Mouse (Mus musculus): ENCODE measurements at regions not wholly inside any gene's neighbourhood (a gene's known extent, or its start where the extent isn't known, plus 50 kb on each side); places are given as distances from the start of the nearest gene placed in this dataset.

DNA sequence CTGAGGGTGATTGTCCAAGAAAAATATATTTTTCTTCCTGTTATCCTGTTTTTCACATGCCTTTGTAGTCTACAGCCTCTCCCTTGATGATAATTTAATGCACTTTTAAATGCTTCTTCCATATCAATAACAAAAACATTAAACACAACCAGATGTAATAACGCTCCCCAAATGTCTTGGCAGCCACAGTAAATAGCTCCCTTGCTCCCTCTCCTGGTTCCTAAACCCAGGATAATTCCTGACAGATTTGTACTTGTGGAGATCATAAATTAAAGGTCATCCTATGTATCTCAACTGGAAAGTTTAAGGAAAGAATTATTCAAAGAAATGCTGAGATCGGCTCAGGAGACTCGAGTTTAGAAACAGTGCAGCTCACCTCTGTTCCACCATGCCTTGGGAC lies 306.6 kb downstream of the Arl4a start:
- in situ Hi-C loops (cut with MboI, MseI), result no loop called here

DNA sequence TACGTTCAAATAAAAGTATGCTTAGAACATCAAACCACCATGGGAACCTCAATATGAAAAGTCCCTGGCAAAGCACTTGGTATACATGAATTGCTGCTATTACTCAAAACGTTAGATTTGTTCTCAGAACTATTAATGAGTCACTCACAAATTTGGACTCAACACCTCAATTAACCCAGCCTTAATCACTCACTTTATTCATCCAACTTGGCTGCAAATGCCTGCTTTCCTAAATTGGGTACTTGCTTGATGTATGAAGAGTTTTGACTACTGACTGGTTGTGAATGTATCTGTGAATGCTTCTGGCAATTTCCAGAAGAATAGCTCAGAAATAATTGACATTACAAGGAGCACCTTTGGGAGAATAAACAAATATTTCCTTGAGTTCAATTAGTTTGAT lies 308.6 kb downstream of the Arl4a start:
- in situ Hi-C loops (cut with MboI, MseI), result no loop called here

DNA sequence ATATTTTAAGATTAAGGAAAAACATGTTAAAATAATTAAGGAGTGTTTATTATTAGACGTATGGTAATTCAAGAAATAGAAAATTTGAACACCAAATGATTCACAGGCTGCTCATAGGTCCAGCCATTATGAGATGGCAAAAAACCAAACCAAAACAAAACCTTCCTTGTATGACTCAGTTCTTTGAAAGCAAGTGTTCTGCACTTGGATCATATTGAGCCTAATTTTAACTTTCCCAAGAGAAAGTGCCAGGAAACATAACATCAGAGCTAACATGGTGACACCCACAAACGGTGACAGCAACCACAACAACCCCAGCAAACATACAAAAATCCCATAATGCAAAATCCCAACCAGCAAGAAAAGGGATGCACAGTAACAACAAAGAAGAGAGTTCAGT lies 313.7 kb downstream of the Arl4a start:
- in situ Hi-C loops (cut with MboI, MseI), result no loop called here

DNA sequence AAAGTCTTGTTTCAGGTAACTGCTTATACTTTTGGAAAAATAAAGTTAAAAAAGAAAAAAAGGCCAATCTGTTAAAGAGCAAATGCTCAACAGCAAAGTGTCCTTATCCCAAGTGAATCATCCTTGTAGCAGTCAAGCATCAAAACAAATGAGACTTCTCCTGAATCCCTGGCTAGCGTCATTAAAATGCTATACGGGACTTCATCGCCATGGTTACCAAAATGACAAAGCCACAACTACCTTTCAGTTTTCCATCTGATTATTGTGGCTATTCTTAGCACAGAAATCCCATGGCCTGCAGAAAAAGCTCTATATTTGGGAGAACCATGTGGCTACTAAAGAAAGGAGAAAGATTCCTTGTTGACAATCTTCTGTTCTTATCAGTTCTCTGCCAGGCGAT lies 322.7 kb downstream of the Arl4a start:
- in situ Hi-C loops (cut with MboI, MseI), result no loop called here

DNA sequence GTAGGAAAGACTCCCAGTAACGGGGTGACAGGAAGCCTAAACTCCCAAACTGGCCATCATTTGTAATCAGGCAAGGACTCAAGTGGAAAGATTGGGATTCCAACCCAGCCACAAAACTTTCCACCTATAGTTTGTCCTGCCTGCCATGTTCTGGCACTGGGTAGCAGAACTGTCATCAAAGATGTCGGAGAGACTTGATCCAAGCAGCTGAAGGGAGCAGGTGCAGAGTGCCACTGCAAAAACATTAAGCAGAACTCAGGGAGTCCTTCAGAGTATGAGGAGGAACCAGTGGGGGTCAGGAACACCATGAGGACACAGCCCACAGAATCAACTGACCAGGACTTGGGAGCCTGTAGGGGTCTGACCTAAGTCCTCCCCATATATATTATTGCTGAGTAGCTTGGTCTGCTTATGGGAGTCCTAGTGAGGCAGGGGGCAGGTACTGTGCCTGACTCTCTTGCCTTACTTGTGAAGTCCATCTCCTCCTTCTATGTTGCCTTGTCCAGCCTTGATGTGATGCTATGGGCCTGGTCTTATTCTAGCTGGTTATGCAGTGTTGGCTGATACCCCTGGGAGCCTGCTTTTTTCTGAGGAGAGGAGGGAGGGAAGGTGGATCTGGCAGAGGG lies 323.5 kb downstream of the Arl4a start:
- in situ Hi-C loops (cut with MboI, MseI), result no loop called here

DNA sequence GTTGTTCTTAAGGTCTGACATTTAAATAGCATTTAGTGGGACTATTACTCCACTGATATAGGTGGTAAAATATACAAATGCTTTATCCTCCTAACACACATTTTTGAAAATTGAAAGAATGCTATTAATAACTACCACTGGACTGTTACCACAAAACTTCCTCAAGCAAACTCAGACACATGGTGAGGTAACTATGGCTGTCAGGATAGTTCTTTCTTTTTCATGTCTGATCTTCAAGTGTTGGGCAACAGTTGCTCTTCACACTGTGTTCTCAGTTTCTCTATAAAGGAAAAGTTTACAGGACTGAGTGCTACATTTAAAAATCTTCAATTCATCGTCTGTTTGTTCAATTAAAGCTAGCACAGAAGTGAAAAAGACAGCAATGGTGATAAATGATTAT lies 326.0 kb downstream of the Arl4a start:
- in situ Hi-C loops (cut with MboI, MseI), result no loop called here

DNA sequence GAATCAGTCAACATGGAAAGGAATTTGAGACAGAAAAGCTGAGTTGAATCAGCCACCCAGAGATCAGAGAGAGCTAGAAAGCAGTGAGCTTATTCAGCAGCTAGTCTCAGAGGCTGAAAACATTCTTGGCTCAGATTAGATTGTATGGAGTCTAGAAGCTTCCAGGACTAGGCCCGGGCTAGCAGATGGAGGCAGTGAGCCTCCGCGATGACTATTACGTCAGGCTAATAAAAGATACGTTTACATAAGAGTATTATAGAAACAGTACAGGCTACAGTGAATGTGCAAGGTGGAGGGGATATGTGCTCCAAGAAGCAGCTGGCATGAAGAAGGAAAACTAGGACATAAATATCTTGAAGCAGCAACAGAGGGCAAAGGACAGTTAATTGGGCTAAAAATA lies 328.0 kb downstream of the Arl4a start:
- in situ Hi-C loops (cut with MboI, MseI), result no loop called here

DNA sequence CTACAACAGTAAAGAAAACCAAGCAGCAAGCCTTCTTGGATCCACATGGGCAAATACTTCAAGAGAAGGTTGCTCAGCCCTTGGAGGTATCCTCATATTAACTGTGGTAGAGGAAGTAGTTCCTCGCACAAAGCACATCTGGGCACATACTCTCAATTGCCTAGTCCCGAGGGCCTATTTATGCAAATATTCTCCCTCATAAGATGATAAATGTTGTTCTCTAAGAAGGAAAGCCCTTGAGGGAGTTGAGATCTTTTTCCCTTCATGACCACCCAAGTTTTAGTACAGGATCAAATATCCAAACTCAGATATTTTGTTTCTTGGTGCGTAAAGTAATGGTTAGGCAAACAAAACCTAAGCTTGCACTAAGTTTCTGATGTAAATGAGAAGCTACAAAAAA lies 340.6 kb downstream of the Arl4a start:
- in situ Hi-C loops (cut with MboI, MseI), result no loop called here

DNA sequence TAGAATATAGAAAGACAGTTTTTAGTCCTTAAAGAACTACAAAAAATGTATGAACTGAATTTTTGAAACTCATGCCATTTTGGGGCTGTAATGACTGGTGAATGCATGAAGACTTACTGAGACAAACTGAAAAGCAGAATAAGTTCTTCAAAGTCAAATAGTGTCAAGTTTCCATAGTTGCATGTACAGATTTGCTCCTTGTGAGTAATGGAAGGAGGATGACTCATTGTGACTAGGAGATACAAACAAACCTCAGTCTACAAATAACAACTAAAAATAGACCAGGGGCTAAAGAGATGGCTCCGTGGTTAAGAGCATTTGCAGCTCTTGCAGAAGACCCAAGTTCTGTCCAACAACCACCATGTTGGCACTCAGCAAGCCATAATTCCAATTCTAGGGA lies 342.5 kb downstream of the Arl4a start:
- in situ Hi-C loops (cut with MboI, MseI), result no loop called here

DNA sequence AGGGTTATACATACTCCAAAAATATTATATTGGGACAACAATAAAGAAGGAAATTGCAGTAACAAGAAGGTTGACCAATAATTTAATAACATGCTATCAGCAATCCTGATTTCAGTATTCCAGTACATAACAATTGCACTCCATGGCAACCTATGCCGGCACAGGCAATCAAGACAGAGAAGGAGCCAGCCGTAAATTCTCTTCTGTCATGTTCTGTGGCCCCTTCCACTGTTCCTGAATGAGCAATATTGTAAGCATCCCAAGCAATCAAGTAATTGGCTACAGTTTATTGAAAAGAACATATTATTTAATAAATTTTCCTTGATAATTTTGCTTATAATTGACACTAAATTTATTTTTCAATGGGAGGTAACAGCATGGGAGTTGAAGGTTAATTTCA lies 345.8 kb downstream of the Arl4a start:
- in situ Hi-C loops (cut with MboI, MseI), result no loop called here

DNA sequence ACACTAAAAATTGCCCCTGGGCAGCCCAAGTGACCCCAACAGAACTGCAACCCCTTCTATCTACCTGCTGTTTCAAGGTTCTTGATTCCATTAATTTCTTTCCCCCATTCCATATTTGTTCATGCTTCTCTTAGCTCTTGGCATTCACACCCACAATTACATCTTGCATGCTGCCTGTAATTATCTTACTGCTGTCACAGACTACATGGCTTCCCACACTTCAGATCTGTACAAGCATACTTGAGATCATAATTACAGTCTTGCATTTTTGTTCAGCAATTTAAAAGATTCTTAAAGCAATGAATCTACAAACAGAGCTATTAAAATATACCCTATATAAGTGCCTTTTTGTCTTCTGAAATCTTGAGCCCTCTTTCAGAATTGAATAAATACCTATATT lies 352.4 kb downstream of the Arl4a start:
- in situ Hi-C loops (cut with MboI, MseI), result no loop called here

DNA sequence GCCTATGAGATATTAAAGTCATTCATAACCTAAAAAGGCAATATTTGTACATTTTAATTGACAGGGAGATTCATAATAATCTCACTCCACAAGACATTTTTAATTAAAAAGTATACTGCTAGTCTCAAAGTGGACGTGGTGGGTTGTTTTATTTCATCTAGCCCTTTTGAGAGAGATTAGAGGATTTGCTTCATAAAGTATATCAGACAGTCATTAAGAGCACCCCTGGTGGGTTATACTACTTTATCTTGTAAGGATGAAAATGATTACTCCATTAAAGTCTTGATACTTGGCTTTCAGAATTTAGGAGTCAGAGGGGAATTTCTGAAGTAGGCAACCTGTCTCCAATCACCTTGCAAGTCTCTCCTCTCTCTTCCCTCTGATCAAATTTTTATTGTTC lies 355.7 kb downstream of the Arl4a start:
- in situ Hi-C loops (cut with MboI, MseI), result no loop called here

DNA sequence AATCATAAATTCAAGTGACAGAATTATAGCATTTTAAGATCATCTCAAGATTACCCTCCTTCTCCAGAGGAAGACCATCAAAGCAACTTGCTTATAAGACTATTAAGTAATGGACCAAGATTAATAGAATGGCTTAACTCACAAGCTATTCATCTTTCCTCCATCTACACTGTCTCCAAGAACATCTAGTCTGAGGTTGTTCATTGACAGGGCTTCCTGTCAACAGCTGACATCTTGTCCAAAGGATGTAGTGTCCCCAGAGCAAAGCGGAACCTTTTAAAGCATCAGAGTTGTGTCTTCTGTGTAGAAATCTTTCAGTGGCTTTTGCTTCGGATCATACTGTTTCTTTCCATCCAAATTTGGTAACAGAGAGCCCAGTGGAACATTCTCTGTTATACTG lies 362.2 kb downstream of the Arl4a start:
- in situ Hi-C loops (cut with MboI, MseI), result no loop called here

DNA sequence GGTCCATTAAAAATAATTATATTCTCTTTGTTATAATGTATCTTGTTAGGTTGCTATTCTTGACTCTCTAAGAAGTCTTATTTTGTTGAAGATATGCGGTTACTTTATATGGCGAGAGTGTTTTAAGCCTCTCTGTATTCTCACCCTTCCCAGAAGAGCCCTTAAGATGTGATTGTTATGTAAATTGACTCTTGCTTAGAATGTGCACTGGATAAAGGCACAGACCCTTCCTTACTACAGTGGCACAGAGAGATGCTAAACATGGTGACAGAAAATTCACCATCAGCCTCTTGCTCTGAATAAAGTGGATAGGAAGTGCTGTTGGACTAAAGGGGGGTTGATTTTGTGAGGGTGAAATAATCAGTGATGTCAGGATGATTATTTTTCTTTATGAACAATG lies 370.1 kb downstream of the Arl4a start:
- in situ Hi-C loops (cut with MboI, MseI), result loop anchor here (25.0 kb wide), 1 partner anchor 370 kb away; the partner anchor contains the start of gene Arl4a

DNA sequence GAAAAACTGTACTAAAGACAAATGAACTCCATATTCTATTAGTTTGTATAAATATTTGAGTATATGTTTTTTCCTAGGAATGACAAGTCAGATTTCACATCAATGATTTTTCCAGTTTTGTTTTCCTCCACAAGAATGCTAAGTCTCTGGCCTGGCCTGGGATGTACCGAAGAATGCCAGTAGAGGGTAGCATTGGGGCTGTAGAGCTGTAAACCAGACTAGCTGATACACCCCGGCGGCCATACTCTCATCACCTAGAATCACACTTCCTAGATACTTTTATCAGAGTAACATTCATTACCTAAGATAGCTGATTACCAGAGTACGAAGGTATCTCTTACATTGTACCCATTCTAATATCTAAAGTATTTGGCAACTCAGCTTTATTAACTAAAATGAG lies 372.4 kb downstream of the Arl4a start:
- in situ Hi-C loops (cut with MboI, MseI), result loop anchor here (25.0 kb wide), 1 partner anchor 372 kb away; the partner anchor contains the start of gene Arl4a

DNA sequence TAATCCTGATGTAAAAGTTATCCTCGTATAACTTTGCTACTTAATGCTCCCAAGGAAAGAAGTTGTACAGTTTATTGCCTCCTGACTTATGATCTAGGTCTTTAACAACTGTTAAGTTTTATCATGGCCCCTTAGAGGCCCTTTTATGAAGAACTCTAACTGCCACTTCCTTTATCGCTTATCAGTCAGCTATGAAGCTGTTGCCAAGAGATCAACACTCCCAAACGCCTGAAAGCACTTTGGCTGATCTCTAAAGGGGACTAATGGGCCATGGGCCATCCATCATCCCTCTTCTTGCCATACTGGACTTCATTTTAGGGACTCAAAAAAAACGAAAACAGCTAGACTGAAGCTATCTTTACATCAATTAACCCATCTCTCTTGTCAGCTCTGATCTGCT lies 377.4 kb downstream of the Arl4a start:
- in situ Hi-C loops (cut with MboI, MseI), result loop anchor here (25.0 kb wide), 1 partner anchor 377 kb away; the partner anchor contains the start of gene Arl4a

DNA sequence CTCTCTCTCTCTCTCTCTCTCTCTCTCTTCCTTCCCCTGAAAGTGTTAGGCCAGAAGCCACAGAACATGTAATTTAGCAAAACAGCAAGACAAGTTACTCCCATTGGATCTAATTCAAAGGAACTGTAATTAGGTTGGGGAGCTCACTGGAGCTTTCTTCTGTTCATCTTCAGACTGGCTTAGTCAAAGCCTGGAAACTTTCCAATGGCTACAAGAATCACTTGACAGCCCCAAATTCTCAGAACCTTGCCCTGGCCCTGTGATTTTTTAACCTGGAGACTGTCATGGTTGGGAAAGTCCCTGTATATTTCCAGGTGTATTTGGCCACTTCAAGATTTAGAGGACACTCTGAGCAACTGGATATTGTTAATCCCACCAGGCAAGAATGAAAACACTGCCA lies 381.2 kb downstream of the Arl4a start:
- in situ Hi-C loops (cut with MboI, MseI), result loop anchor here (25.0 kb wide), 1 partner anchor 381 kb away; the partner anchor contains the start of gene Arl4a

DNA sequence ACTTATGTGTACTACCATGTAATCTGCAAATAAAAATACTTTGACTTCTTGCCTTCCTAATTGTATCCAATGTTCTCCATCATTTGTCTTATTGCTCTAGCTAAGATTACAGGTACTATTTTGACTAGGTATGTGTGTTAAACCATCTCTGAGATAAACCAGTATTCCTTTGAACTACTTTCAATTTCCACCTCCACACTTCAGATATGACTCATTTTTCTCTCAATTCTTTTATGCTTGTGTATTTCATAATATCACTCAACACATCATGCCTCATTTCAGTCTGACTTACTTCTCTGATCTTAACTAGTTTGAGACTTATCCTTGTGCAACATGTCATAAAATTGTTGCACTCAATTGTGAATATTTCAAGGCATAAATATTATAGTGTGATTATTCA lies 388.9 kb downstream of the Arl4a start:
- in situ Hi-C loops (cut with MboI, MseI), result no loop called here

DNA sequence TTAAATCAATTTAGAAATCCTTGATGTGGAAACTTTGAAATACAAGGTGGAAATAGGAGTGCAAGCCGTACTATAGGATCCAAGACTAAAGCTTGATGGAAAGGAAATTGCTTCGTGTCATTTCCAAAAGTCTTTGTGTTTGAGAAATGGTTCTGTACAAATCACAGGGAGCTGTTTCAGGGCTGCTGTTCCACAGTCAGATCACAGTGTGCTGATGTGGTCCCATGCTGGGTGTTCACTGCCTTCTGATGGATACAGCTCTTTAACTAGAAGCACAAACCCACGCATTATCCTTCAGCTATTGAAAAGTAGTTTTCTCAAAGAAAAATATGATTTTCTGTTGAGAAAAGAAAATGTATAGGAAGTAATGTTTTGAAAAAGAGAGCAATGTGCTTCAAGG lies 391.3 kb downstream of the Arl4a start:
- in situ Hi-C loops (cut with MboI, MseI), result no loop called here

DNA sequence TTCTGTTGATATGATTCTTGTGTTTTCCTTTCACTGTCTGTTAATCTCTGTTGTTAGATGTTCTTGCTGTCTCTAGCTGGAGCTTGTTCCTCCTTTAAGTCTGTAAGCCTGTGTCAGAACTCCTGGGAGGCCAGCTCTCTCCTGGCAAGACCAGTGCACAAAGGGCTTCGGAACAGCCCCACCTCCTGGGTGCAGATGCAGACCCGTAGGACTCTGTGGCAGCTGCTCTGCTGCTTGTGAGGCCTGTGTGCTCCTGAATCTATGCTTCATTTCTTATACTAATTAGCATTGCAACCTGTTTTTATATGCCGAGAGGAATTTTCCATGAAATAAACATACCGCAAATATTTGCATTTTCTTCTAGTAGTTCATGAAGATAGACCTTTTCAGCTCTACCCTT lies 392.2 kb downstream of the Arl4a start:
- in situ Hi-C loops (cut with MboI, MseI), result no loop called here

DNA sequence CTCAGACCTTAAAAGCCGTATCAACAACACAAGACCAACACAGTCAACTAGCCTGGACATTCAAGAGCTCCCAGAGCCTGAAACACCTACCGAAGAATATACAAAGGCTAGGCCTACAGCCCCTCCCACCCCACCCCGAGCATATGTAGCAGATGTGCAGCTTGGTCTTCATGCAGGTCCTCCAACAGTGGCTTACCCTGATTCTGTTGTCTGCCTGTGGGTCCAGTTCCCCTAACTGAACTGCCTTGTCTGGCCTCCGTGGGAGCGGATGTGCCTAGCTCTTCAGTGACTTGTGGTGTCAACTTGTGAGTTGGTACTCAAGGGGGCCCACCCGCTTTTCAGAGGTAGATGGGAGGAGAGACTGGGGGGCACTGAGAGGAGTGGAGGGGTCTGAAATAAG lies 398.6 kb downstream of the Arl4a start:
- in situ Hi-C loops (cut with MboI, MseI), result no loop called here

DNA sequence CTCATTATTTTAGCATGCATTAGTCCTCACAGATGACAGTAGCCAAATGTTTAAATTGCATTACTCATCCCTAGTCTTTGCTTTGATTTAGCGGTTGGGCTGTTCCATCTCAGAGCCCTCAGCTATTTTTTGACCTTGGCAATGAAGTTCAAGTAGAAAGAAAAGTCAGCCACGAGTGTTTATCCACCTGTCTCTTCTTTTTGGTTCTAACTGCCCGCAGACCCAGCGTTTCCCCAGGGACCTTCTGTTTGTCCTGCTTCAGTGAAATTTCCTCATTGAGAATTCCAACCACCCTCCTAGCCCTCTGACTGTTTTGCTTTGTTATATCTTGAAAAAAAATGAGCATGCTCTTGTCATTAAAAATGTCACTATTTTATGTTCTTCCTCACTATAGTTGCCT lies 403.5 kb downstream of the Arl4a start:
- in situ Hi-C loops (cut with MboI, MseI), result no loop called here

DNA sequence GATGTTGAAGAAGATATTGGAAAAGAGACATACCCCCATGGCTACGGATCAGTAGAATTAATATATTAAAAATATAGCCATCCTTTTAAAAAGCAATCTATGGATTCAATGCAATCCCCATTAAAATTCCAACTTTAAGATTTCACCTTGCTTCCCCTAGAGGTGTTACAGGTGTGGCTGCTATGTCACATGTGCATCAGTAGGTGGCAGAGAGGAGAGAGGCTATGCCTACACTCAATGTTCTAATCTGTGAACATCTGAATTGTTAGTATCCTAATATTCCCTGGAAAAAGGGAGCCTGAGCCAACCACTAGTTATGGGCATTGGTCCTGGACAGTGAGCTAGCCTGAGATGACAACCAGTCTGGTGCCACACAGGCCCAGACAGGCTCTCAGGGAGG lies 416.6 kb downstream of the Arl4a start:
- in situ Hi-C loops (cut with MboI, MseI), result loop anchor here (10.0 kb wide), 1 partner anchor 56 kb away; no protein-coding TSS in a partner anchor

DNA sequence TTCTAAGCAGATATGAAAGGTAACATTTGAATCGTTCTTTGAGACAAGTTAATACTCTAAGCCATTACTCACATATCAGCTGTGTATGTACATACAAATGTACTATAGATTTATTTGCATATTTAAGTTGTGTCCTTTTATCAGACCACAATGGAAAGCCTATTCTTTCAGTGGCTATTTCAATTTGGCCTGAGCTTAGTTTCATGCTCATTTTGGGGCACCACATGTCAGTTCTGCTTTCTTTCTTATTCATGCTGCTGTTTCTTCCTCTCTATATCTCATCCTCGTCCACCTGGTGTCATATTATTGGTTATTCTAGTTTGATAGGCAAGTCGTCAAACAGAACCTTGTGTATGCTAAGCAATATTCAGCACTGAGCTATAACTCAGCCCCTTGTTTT lies 432.5 kb downstream of the Arl4a start:
- in situ Hi-C loops (cut with MboI, MseI), result no loop called here

Data from T-helper 2 cell (primary cell).